Mouse (Mus musculus) gastrocnemius, adult 2 months (tissue): ENCODE data around the gene Fam240b. TPM values are rescaled to one million over a fixed set of nuclear protein-coding genes. Genes with fewer than 3 reads are reported as not detected.
A peak's percentile ranks its signal among the peaks of the same experiment; 100 is the strongest.
"Not testable (repeated sequence)": the region's sequence is repeated elsewhere in the genome, so short reads cannot be mapped to it uniquely, and the experiment has no call there.

Experiments
- DNase-seq: peaks from one replicate; pipeline ENCODE4 v3.0.0; 2022
- H3K27ac ChIP-seq: fragments of 200-600 bp; 2 replicates; pipeline ENCODE4 v1.8.1; 2022; ENCODE audit warnings: mild to moderate bottlenecking
- H3K4me3 ChIP-seq: fragments of 200-600 bp; 2 replicates; pipeline ENCODE4 v1.8.1; 2022; ENCODE audit warnings: mild to moderate bottlenecking, moderate library complexity
- CTCF ChIP-seq: fragments of 200-600 bp; IDR thresholded peaks from 2 replicates; pipeline ENCODE4 v1.8.1; 2022; ENCODE audit warnings: antibody characterized with exemption, mild to moderate bottlenecking, moderate library complexity
- intact Hi-C: fragments of 180-260 bp; cut with DNase I; formaldehyde crosslinking; loops from one replicate; pipeline ENCODE4 v1.15.1; 2025
- total RNA-seq, 2 experiments: library from RNA; stranded (reverse); gene quantifications; 2 replicates each; pipeline ENCODE4 v1.2.3; 2021

The Fam240b gene
- total RNA-seq, 2 experiments from 2014 or later, result 0.36 TPM; not detected in 1

DNA sequence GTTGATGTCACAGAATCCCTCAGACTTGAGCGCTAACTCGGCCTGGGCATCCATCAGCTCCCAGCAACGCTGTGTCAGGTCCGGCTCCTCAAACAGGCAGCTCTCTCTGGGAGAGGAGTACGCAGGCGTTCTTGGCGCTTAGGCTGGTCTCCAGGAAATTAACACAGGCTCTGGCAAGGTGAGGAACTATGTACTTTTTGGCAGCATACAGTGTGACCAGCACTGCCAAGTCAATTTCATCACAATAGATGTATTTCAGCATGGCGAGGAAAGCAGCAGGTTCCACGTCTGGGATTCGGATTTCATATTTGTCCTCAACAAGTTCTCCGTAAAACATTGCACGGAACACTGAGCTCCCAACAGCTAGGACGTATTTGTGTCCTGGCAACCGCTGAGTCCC is 39.4 kb downstream of the Fam240b start:
- no peak for TF ChIP-seq CTCF
- intact Hi-C loops, result no loop called here
- no peak for DNase-seq
- H3K4me3 ChIP-seq, result no peak overlapping the region
- H3K27ac ChIP-seq, result no peak overlapping the region

- intact Hi-C loops, DNase-seq, H3K27ac ChIP-seq, H3K4me3 ChIP-seq: not testable (repeated sequence)
Measured at GRCm38 (mm10) chr13:64457225-64457978, 40.2 kb downstream of the Fam240b start.

- no peak overlapping the region for H3K27ac ChIP-seq
- H3K4me3 ChIP-seq, result no peak overlapping the region
- DNase-seq, result no peak
- intact Hi-C loops, result no loop called here
- no peak for TF ChIP-seq CTCF
Measured at GRCm38 (mm10) chr13:64450001-64450794, 47.4 kb downstream of the Fam240b start.

GRCm38 (mm10) chr13:64448729-64449128 is 48.9 kb downstream of the Fam240b start:
- no peak for TF ChIP-seq CTCF
- Histone ChIP-seq H3K4me3 (no peak overlapping the region), H3K27ac (no peak overlapping the region)
- intact Hi-C loops, result no loop called here
- DNase-seq, result no peak

DNA sequence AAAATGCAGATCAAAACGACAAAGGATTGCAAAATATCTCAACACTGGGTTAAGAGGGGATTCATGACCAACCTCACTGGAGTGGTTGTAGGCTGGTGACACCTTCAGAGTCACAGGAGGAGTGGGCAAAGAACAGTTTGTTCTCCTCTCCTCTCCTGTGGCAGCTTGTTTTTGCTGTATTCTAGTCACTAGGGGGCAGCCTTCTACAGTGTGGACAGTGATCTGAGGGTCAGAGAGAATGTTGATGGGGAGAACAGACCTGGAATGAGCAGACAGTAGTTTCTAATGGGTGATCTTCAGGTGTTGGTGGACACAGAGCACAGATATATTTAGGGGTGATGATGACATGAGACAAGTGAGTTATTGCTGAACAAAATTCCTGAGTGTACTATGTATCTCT is 49.6 kb downstream of the Fam240b start:
- Histone ChIP-seq H3K4me3 (no peak overlapping the region), H3K27ac (no peak overlapping the region)
- intact Hi-C loops, result no loop called here
- DNase-seq, result no peak
- TF ChIP-seq CTCF, result peak; percentile 66

DNA sequence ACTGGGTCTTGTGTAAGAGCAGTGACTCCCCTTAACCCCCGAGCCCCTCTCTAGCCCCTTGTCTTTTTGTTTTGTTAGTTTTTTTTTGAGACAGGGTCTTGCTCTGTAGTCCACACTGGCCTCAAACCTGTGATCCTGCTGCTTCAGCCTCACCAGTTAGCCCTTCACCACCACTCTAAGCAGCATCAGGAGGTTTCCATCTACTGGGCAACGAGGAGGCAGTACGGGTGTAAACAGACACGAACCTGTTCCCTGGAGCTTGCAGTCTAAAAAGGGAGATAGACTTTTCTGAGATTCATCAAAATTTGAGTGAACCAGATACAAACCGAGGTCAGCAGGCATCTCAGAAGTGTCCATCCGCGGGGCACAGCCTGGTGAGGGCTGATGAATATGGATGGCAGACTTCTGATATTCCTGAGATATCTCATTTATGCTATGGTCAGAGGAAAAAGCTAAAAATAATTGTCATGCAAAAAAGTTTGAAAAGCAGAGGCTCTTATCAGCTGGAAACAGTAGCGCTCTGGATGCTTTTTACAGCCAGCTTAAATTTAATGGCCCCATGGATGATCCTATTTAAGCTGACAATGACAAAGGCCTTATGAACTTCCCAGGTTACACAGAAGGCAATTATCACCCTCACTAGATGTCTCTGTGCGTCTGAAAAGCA is 52.2 kb downstream of the Fam240b start:
- Histone ChIP-seq H3K4me3 (no peak overlapping the region), H3K27ac (no peak overlapping the region)
- intact Hi-C loops, result no loop called here
- TF ChIP-seq CTCF, result no peak
- no peak for DNase-seq

- intact Hi-C loops, result no loop called here
- H3K4me3 ChIP-seq, result no peak overlapping the region
- DNase-seq, result no peak
- no peak overlapping the region for H3K27ac ChIP-seq
- TF ChIP-seq CTCF, result peak; percentile 36
Measured at GRCm38 (mm10) chr13:64443263-64443894, 54.2 kb downstream of the Fam240b start.

GRCm38 (mm10) chr13:64440592-64440991 is 57.0 kb downstream of the Fam240b start:
- DNase-seq, result no peak
- intact Hi-C loops, result no loop called here
- no peak overlapping the region for H3K4me3 ChIP-seq
- H3K27ac ChIP-seq, result no peak overlapping the region
- TF ChIP-seq CTCF, result no peak

DNA sequence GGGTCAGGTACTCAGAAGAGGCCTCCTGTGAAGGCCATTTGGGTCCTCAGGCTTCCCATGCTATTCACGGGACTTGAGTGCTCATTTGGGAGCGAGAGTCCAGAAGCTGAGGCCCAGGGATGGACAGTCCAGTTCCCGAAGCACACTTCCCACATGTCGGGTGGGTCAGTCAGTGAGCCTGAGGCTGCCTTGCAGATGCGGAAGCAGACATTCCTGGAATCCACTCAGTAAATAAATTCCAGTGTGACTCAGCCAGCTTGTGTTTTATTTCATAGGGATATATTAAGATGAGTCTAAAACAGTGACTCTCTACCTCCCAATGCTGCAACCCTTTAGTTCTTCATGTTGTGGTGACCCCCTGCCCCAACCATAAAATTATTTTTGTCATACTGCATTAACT is 58.1 kb downstream of the Fam240b start:
- TF ChIP-seq CTCF, result no peak
- intact Hi-C loops, result loop anchor here (1.0 to 5.0 kb wide), 2 partner anchors 124 to 192 kb away; no protein-coding TSS in a partner anchor
- Histone ChIP-seq H3K4me3 (no peak overlapping the region), H3K27ac (no peak overlapping the region; the same call in 1 of the 2 replicates)
- DNase-seq, result no peak

- Histone ChIP-seq H3K27ac (no peak overlapping the region; the same call in none of the 2 replicates), H3K4me3 (no peak overlapping the region)
- peak; percentile 96 for TF ChIP-seq CTCF
- intact Hi-C loops, result loop anchor here (1.0 to 5.0 kb wide), 2 partner anchors 124 to 192 kb away; no protein-coding TSS in a partner anchor
- peak; percentile 73 for DNase-seq
Measured at GRCm38 (mm10) chr13:64438863-64439452, 58.6 kb downstream of the Fam240b start.

- Histone ChIP-seq H3K27ac (no peak overlapping the region), H3K4me3 (no peak overlapping the region)
- DNase-seq, result no peak
- intact Hi-C loops, result loop anchor here (5.0 kb wide), 1 partner anchor 190 kb away; no protein-coding TSS in a partner anchor
- no peak for TF ChIP-seq CTCF
Measured at GRCm38 (mm10) chr13:64437801-64438200, 59.8 kb downstream of the Fam240b start.
